Comparison of ENCODE assay signal across 9 mouse cellular contexts in the genomic region with DNA sequence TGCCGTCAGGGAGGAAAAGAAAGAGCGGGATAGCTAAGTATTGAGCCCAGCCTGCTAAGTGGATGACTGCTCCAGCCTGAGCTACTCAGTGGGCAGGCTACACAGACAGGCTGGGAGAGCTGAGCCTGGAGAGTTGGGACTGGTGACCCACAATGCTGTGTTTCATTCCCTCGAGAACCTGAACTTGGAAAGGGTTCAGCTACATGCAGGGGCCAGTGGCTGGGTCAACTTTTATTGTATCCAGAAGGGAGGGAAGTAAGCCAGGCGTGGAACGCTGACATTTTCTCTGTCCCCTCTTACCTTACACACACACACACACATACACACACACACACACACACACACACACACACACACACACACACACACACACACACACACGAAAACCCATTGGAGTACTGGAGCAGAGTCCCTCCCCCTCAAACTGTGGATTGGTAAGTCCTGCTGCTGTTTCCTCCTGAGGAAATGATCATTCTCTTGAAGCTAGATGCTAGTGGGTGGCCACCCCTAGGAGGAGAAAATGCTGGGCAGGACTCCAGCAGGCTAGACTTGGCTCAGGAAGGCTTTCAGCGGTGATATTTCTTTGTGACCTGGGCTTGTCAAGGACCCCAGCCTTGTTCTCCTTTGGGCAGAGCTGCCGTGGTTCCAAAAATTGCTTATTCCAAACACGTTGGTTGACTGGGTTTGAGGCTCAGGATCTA. TPM values are rescaled to one million over a fixed set of nuclear protein-coding genes. Genes with fewer than 3 reads are reported as not detected.
DNase-seq lines count a peak whose midpoint lies in the region; ATAC-seq and TF ChIP-seq lines count a peak whose summit lies in the region.
"Had no signal": no experiment of that assay in that cellular context is flagged by ENCODE, and none has a peak within 500 bp of the region (broad histone marks: within the 10 kb centered on the region; RNA-seq: fewer than 3 reads in every experiment).

No protein-coding gene starts in this region.

- WGBS in heart, embryonic 11.5 days (ENCODE audit: insufficient replicate concordance) = 45% methylated on average over 9 of the region's 9 CpGs
- 39% methylated on average over 9 of the region's 9 CpGs for WGBS in thymus, adult 2 months

- no peak overlapping the region for H3K9ac ChIP-seq in heart, embryonic 11.5 days (ENCODE audit: low read depth, low read length)
- H3K9ac ChIP-seq: midbrain, embryonic 12.5 days had no signal

- H3K4me3 ChIP-seq in E14TG2a.4 (replicated peaks; ENCODE audit: low read length) = peak overlapping the region; percentile 49
- peak overlapping the region; percentile 67; the same call in 1 of the 2 replicates for H3K4me3 ChIP-seq in heart, embryonic 11.5 days (ENCODE audit: low read depth, low read length)
- no peak overlapping the region for H3K4me3 ChIP-seq in thymus, adult 2 months (ENCODE audit: control insufficient read depth, insufficient read depth, low read length)
- H3K4me3 ChIP-seq: midbrain, embryonic 12.5 days had no signal

- DNase-seq in adrenal gland, postnatal 10 days = peak; percentile 85
- DNase-seq in kidney, postnatal 10 days = peak; percentile 88
- peak; percentile 84 for DNase-seq in lung, postnatal 25 days (ENCODE audit: low spot score)
- no peak for DNase-seq in cerebellum, adult 11 months
- no peak for DNase-seq in B cell, adult 2 months
- no peak for DNase-seq in thymus, adult 2 months

- H3K27ac ChIP-seq in heart, embryonic 11.5 days (ENCODE audit: low read depth, low read length) = peak overlapping the region; percentile 80
- H3K27ac ChIP-seq in thymus, adult 2 months (ENCODE audit: control insufficient read depth, insufficient read depth, low read length) = no peak overlapping the region
- H3K27ac ChIP-seq: midbrain, embryonic 12.5 days had no signal

- ATAC-seq in heart, embryonic 11.5 days (replicated peaks; ENCODE audit: insufficient number of reproducible peaks, low FRiP score, low TSS enrichment) = peak; percentile 40; the same call in 1 of the 2 replicates

- no peaks in the 10 kb centered on the region for H3K27me3 ChIP-seq in E14TG2a.4 (ENCODE audit: insufficient read depth, low read length)
- no peaks in the 10 kb centered on the region for H3K27me3 ChIP-seq in heart, embryonic 11.5 days (ENCODE audit: control insufficient read depth, insufficient read depth, low read length)
- H3K27me3 ChIP-seq in thymus, adult 2 months (ENCODE audit: control insufficient read depth, insufficient read depth, low read length) = peaks cover 10% of the 10 kb centered on the region

- no peak for TF ChIP-seq CTCF in E14TG2a.4 (conservative IDR thresholded peaks at IDR 0.05; ENCODE audit: low read length)
- TF ChIP-seq CTCF in thymus, adult 2 months (IDR thresholded peaks at IDR 0.05; ENCODE audit: borderline replicate concordance, control insufficient read depth, extremely low read depth, insufficient read depth, low read length, poor library complexity) = no peak

- H3K36me3 ChIP-seq in E14TG2a.4 (ENCODE audit: insufficient read depth, low read length) = peaks cover 8% of the 10 kb centered on the region; the same call in 1 of the 2 replicates
- 0 out of 2 replicates have a peak, but pooled peaks cover 2% of the 10 kb centered on the region for H3K36me3 ChIP-seq in heart, embryonic 11.5 days (ENCODE audit: control insufficient read depth, insufficient read depth, low read length)
- no peaks in the 10 kb centered on the region for H3K36me3 ChIP-seq in thymus, adult 2 months (ENCODE audit: control insufficient read depth, insufficient read depth, low read length)
- H3K36me3 ChIP-seq: midbrain, embryonic 12.5 days had no signal

- H3K4me1 ChIP-seq in E14TG2a.4 (replicated peaks; ENCODE audit: low read depth, low read length) = peaks cover 70% of the 10 kb centered on the region
- H3K4me1 ChIP-seq in heart, embryonic 11.5 days (ENCODE audit: control insufficient read depth, insufficient read depth, low read length) = peaks cover 22% of the 10 kb centered on the region
- H3K4me1 ChIP-seq in thymus, adult 2 months (replicated peaks; ENCODE audit: control insufficient read depth, insufficient read depth, low read length) = peaks cover 15% of the 10 kb centered on the region

- TF ChIP-seq POLR2A in thymus, adult 2 months (IDR thresholded peaks at IDR 0.05; ENCODE audit: control insufficient read depth, extremely low read depth, insufficient read depth, low read length, poor library complexity) = no peak

- H3K4me2 ChIP-seq in heart, embryonic 11.5 days = peak overlapping the region; percentile 80
- H3K4me2 ChIP-seq: midbrain, embryonic 12.5 days had no signal

- peaks cover 17% of the 10 kb centered on the region for H3K9me3 ChIP-seq in E14TG2a.4 (ENCODE audit: low read length)
- H3K9me3 ChIP-seq in heart, embryonic 11.5 days (replicated peaks; ENCODE audit: control insufficient read depth, low read length) = peaks cover 6% of the 10 kb centered on the region; the same call in 1 of the 2 replicates

RNA-seq across cellular contexts. Expression of gene F11r, which starts 2.8 kb away (rescaled TPM):
- 10 to 100 TPM; 64.9 to 66.2 TPM for total RNA-seq in adrenal gland, postnatal 10 days (2021)
- polyA plus RNA-seq in heart, embryonic 11.5 days (2014; fragmentation: Nextera tagmentation; extraction: Ambion mirVana) = 64.1 and 65.7 TPM in 2 replicates
- 17.7 and 18.6 TPM in 2 replicates for polyA plus RNA-seq in thymus, adult 2 months (2012; rRNA removed)

RNA-seq across cellular contexts. Expression of gene Tstd1, which starts 21.5 kb away (rescaled TPM):
- 10 to 100 TPM; 16.6 to 36.1 TPM for total RNA-seq in adrenal gland, postnatal 10 days (2021)
- 0.45 and 1.7 TPM in 2 replicates for polyA plus RNA-seq in heart, embryonic 11.5 days (2014; fragmentation: Nextera tagmentation; extraction: Ambion mirVana)
- polyA plus RNA-seq in thymus, adult 2 months (2012; rRNA removed) = 5.3 and 6.1 TPM in 2 replicates

RNA-seq across cellular contexts. Expression of gene Usf1, which starts 29.1 kb away (rescaled TPM):
- 10 to 100 TPM; 53.5 to 67.7 TPM for total RNA-seq in adrenal gland, postnatal 10 days (2021)
- 53.3 and 68.2 TPM in 2 replicates for polyA plus RNA-seq in heart, embryonic 11.5 days (2014; fragmentation: Nextera tagmentation; extraction: Ambion mirVana)
- polyA plus RNA-seq in thymus, adult 2 months (2012; rRNA removed) = 177 and 184 TPM in 2 replicates

RNA-seq across cellular contexts. Expression of gene Arhgap30, which starts 51.4 kb away (rescaled TPM):
- 1 to 10 TPM; 5.1 to 6.1 TPM for total RNA-seq in adrenal gland, postnatal 10 days (2021)
- polyA plus RNA-seq in heart, embryonic 11.5 days (2014; fragmentation: Nextera tagmentation; extraction: Ambion mirVana) = 0.18 and 0.44 TPM in 2 replicates
- polyA plus RNA-seq in thymus, adult 2 months (2012; rRNA removed) = 128 and 141 TPM in 2 replicates

Comparison
In these comparisons a context has a peak if more than half of its experiments do, and no peak if none do; other contexts are left out.
1. DNase-seq: peak in adrenal gland, postnatal 10 days (single experiment), kidney, postnatal 10 days (single experiment) and lung, postnatal 25 days (single experiment); none in cerebellum, adult 11 months (single experiment), B cell, adult 2 months (0 of 2) and thymus, adult 2 months (single experiment).